Mouse (Mus musculus) CH12.LX (cell line): Measurements from ENCODE around the gene Hist1h3a. TPM values are rescaled to one million over a fixed set of nuclear protein-coding genes. Genes with fewer than 3 reads are reported as not detected.

Experiments
- DNase-seq: peaks from one replicate; pipeline ENCODE4 v3.0.0-alpha.2; 2013; ENCODE audit errors: extremely low read depth
- H3K27ac ChIP-seq: 2 replicates; pipeline ENCODE4 v1.5.1; 2012; ENCODE audit warnings: low read depth, mild to moderate bottlenecking, control low read depth, moderate library complexity; ENCODE audit not compliant: insufficient read depth
- H3K27me3 ChIP-seq: replicated peaks from 2 replicates; pipeline ENCODE3; 2012; ENCODE audit warnings: inconsistent platforms
- H3K36me3 ChIP-seq, 2 experiments: replicated peaks in 1 of 2; 2 replicates each; pipeline versions ENCODE3 to v1.6.1; 2012; ENCODE audit warnings: inconsistent platforms in 1 of 2, low read length in 1 of 2, mild to moderate bottlenecking in 1 of 2, mixed read lengths in 1 of 2, moderate library complexity in 1 of 2; ENCODE audit not compliant: control insufficient read depth in 1 of 2, insufficient read depth in 1 of 2
- H3K4me1 ChIP-seq, 2 experiments: 2 replicates each; pipeline ENCODE4 v1.6.1; 2012; ENCODE audit warnings: inconsistent platforms in 1 of 2, moderate library complexity in 1 of 2; ENCODE audit not compliant: insufficient read depth in 2 of 2, control insufficient read depth in 1 of 2
- H3K4me2 ChIP-seq: 2 replicates; pipeline ENCODE4 v1.6.1; 2012; ENCODE audit warnings: low read depth, mild to moderate bottlenecking, control low read depth; ENCODE audit not compliant: poor library complexity, insufficient read depth, severe bottlenecking
- H3K4me3 ChIP-seq, 3 experiments: fragments of 150-350 bp in 1 of 3; sonication (generic) in 1 of 3; replicated peaks in 1 of 3; 2 replicates each; pipeline versions ENCODE3 to v1.5.1; 2011 to 2012; ENCODE audit warnings: low read depth in 2 of 3, low read length in 2 of 3, mild to moderate bottlenecking in 2 of 3, moderate library complexity in 2 of 3, control low read depth in 1 of 3, improper control_type of control experiment in 1 of 3, inconsistent platforms in 1 of 3, mixed read lengths in 1 of 3; ENCODE audit not compliant: poor library complexity in 1 of 3
- H3K79me2 ChIP-seq: replicated peaks from 2 replicates; pipeline ENCODE4 v1.6.1; 2012; ENCODE audit warnings: mild to moderate bottlenecking, moderate library complexity; ENCODE audit not compliant: control insufficient read depth, poor library complexity, insufficient read depth, severe bottlenecking; ENCODE audit errors: extremely low read depth
- H3K9ac ChIP-seq: 2 replicates; pipeline ENCODE4 v1.6.1; 2012; ENCODE audit warnings: low read depth, mild to moderate bottlenecking, control low read depth, moderate library complexity; ENCODE audit not compliant: insufficient read depth
- H3K9me3 ChIP-seq: replicated peaks from 2 replicates; pipeline ENCODE3; 2012; ENCODE audit warnings: low read length, inconsistent platforms, mixed read lengths
- BHLHE40 ChIP-seq: IDR thresholded peaks from 2 replicates; pipeline ENCODE4 v1.6.1; 2011; ENCODE audit warnings: mild to moderate bottlenecking, low read depth, low read length, improper control_type of control experiment
- CHD1 ChIP-seq: IDR thresholded peaks from 2 replicates; pipeline ENCODE4 v1.6.1; 2012; ENCODE audit warnings: low read depth, low read length, improper control_type of control experiment, inconsistent platforms
- CHD2 ChIP-seq: IDR thresholded peaks from 2 replicates; pipeline ENCODE4 v1.6.1; 2011; ENCODE audit warnings: low read length, improper control_type of control experiment
- CTCF ChIP-seq, 2 experiments: IDR thresholded peaks in 1 of 2; conservative IDR thresholded peaks in 1 of 2; 2 replicates each; pipeline ENCODE4 v1.5.1; 2011 to 2012; ENCODE audit warnings: low read depth in 2 of 2, low read length in 2 of 2, improper control_type of control experiment in 1 of 2, inconsistent platforms in 1 of 2, mild to moderate bottlenecking in 1 of 2, moderate library complexity in 1 of 2
- E2F4 ChIP-seq: IDR thresholded peaks from 2 replicates; pipeline ENCODE4 v1.6.1; 2011; ENCODE audit warnings: low read depth, low read length, improper control_type of control experiment; ENCODE audit not compliant: insufficient replicate concordance
- ELF1 ChIP-seq: IDR thresholded peaks from 2 replicates; pipeline ENCODE4 v1.6.1; 2014; ENCODE audit warnings: low read depth, mild to moderate bottlenecking, inconsistent platforms, low read length, improper control_type of control experiment
- EP300 ChIP-seq: IDR thresholded peaks from 2 replicates; pipeline ENCODE4 v1.6.1; 2011; ENCODE audit warnings: low read length, improper control_type of control experiment
- ETS1 ChIP-seq: conservative IDR thresholded peaks from 2 replicates; pipeline ENCODE4 v1.6.1; 2012; ENCODE audit warnings: low read depth, mild to moderate bottlenecking, inconsistent platforms, low read length, improper control_type of control experiment, moderate library complexity
- GABPA ChIP-seq: IDR thresholded peaks from 2 replicates; pipeline ENCODE4 v1.6.1; 2012; ENCODE audit warnings: low read depth, low read length, improper control_type of control experiment, inconsistent platforms; ENCODE audit not compliant: insufficient replicate concordance
- HCFC1 ChIP-seq: IDR thresholded peaks from 2 replicates; pipeline ENCODE4 v1.6.1; 2012; ENCODE audit warnings: low read depth, mild to moderate bottlenecking, inconsistent platforms, low read length, improper control_type of control experiment
- IRF4 ChIP-seq: IDR thresholded peaks from 2 replicates; pipeline ENCODE4 v1.6.1; 2014; ENCODE audit warnings: low read depth, mild to moderate bottlenecking, inconsistent platforms, low read length, improper control_type of control experiment
- JUN ChIP-seq: IDR thresholded peaks from 2 replicates; pipeline ENCODE4 v1.6.1; 2011; ENCODE audit warnings: low read depth, mild to moderate bottlenecking, low read length, improper control_type of control experiment, moderate library complexity; ENCODE audit not compliant: insufficient read depth
- KAT2A ChIP-seq: IDR thresholded peaks from 2 replicates; pipeline ENCODE4 v1.6.1; 2012; ENCODE audit warnings: low read length, improper control_type of control experiment, inconsistent platforms; ENCODE audit not compliant: insufficient replicate concordance
- MAFK ChIP-seq: IDR thresholded peaks from 2 replicates; pipeline ENCODE4 v1.6.1; 2011; ENCODE audit warnings: low read length, improper control_type of control experiment; ENCODE audit not compliant: insufficient replicate concordance
- MAX ChIP-seq: IDR thresholded peaks from 2 replicates; pipeline ENCODE4 v1.6.1; 2011; ENCODE audit warnings: low read length, improper control_type of control experiment
- MAZ ChIP-seq: IDR thresholded peaks from 2 replicates; pipeline ENCODE4 v1.6.1; 2012; ENCODE audit warnings: low read depth, mild to moderate bottlenecking, inconsistent platforms, low read length, improper control_type of control experiment, moderate library complexity
- MEF2A ChIP-seq: IDR thresholded peaks from 2 replicates; pipeline ENCODE4 v1.6.1; 2014; ENCODE audit warnings: low read depth, mild to moderate bottlenecking, inconsistent platforms, low read length, improper control_type of control experiment, borderline replicate concordance
- MYC ChIP-seq: IDR thresholded peaks from 2 replicates; pipeline ENCODE4 v1.6.1; 2011; ENCODE audit warnings: low read depth, mild to moderate bottlenecking, improper control_type of control experiment, low read length
- NELFE ChIP-seq: IDR thresholded peaks from 2 replicates; pipeline ENCODE4 v1.6.1; 2011; ENCODE audit warnings: low read depth, low read length, improper control_type of control experiment
- NRF1 ChIP-seq: IDR thresholded peaks from 2 replicates; pipeline ENCODE4 v1.6.1; 2014; ENCODE audit warnings: low read depth, mild to moderate bottlenecking, inconsistent platforms, low read length, improper control_type of control experiment, moderate library complexity
- PAX5 ChIP-seq: IDR thresholded peaks from 2 replicates; pipeline ENCODE4 v1.6.1; 2012; ENCODE audit warnings: low read length, inconsistent platforms, mixed read lengths
- POLR2A ChIP-seq: IDR thresholded peaks from 2 replicates; pipeline ENCODE4 v1.6.1; 2011; ENCODE audit warnings: low read depth, mild to moderate bottlenecking, improper control_type of control experiment, low read length
- POLR2AphosphoS2 ChIP-seq: IDR thresholded peaks from 2 replicates; pipeline ENCODE4 v1.6.1; 2011; ENCODE audit warnings: low read depth, low read length, improper control_type of control experiment
- RAD21 ChIP-seq: IDR thresholded peaks from 2 replicates; pipeline ENCODE4 v1.6.1; 2011; ENCODE audit warnings: low read depth, mild to moderate bottlenecking, low read length, improper control_type of control experiment, moderate library complexity
- RCOR1 ChIP-seq: conservative IDR thresholded peaks from 2 replicates; pipeline ENCODE4 v1.6.1; 2012; ENCODE audit warnings: low read depth, mild to moderate bottlenecking, inconsistent platforms, low read length, improper control_type of control experiment
- SIN3A ChIP-seq: IDR thresholded peaks from 2 replicates; pipeline ENCODE4 v1.6.1; 2012; ENCODE audit warnings: low read length, improper control_type of control experiment, inconsistent platforms
- SMC3 ChIP-seq: IDR thresholded peaks from 2 replicates; pipeline ENCODE4 v1.6.1; 2011; ENCODE audit warnings: low read depth, low read length, improper control_type of control experiment
- TBP ChIP-seq: conservative IDR thresholded peaks from 2 replicates; pipeline ENCODE4 v1.6.1; 2011; ENCODE audit warnings: low read depth, low read length, improper control_type of control experiment
- TCF12 ChIP-seq: IDR thresholded peaks from 2 replicates; pipeline ENCODE4 v1.6.1; 2014; ENCODE audit warnings: low read depth, mild to moderate bottlenecking, inconsistent platforms, low read length, improper control_type of control experiment
- UBTF ChIP-seq: IDR thresholded peaks from 2 replicates; pipeline ENCODE4 v1.6.1; 2012; ENCODE audit warnings: low read depth, mild to moderate bottlenecking, inconsistent platforms, low read length, improper control_type of control experiment, moderate library complexity
- USF1 ChIP-seq: IDR thresholded peaks from 2 replicates; pipeline ENCODE4 v1.6.1; 2014; ENCODE audit warnings: low read depth, mild to moderate bottlenecking, inconsistent platforms, low read length, improper control_type of control experiment
- USF2 ChIP-seq: conservative IDR thresholded peaks from 2 replicates; pipeline ENCODE4 v1.6.1; 2011; ENCODE audit warnings: low read depth, low read length, improper control_type of control experiment
- ZC3H11A ChIP-seq: IDR thresholded peaks from 2 replicates; pipeline ENCODE4 v1.6.1; 2012; ENCODE audit warnings: low read depth, mild to moderate bottlenecking, inconsistent platforms, low read length, improper control_type of control experiment
- ZKSCAN1 ChIP-seq: IDR thresholded peaks from 2 replicates; pipeline ENCODE4 v1.6.1; 2012; ENCODE audit warnings: low read depth, inconsistent platforms, low read length, improper control_type of control experiment, borderline replicate concordance
- ZMIZ1 ChIP-seq: IDR thresholded peaks from 2 replicates; pipeline ENCODE4 v1.6.1; 2012; ENCODE audit warnings: low read depth, mild to moderate bottlenecking, inconsistent platforms, low read length, improper control_type of control experiment
- ZNF384 ChIP-seq: IDR thresholded peaks from 2 replicates; pipeline ENCODE4 v1.6.1; 2012; ENCODE audit warnings: low read depth, low read length, improper control_type of control experiment, inconsistent platforms
- dilution Hi-C: fragments of 300-500 bp; cut with MboI; formaldehyde crosslinking; loops from 2 replicates; pipeline ENCODE4 v1.14.3; 2020; ENCODE audit warnings: low sequenced_read_pairs; ENCODE audit not compliant: extremely low pct_unique_long_range_greater_than_20kb, extremely low pct_ligation_motif_present
- in situ Hi-C: fragments of 300-500 bp; cut with MboI; formaldehyde crosslinking; loops from 3 replicates; pipeline ENCODE4 v1.14.3; 2019; ENCODE audit warnings: low sequenced_read_pairs, low pct_ligation_motif_present, low pct_unique_long_range_greater_than_20kb, mixed read lengths
- polyA plus RNA-seq: library from polyadenylated mRNA; unstranded; fragments of >175 nt; gene quantifications from 2 replicates; pipeline ENCODE4 v1.2.1, GENCODE M21; 2012; ENCODE audit warnings: low read depth; ENCODE audit not compliant: insufficient read length
- total RNA-seq, 2 experiments: library from RNA; depleted of rRNA; stranded (reverse); fragments of 300-350 nt in 1 of 2; fragments of >200 nt in 1 of 2; gene quantifications; 2 replicates each; pipeline ENCODE4 v1.2.3; 2012 to 2014

The Hist1h3a gene
- total and polyA plus RNA-seq, 3 experiments: 3.2 to 1,392 (median 78.5) TPM

DNA sequence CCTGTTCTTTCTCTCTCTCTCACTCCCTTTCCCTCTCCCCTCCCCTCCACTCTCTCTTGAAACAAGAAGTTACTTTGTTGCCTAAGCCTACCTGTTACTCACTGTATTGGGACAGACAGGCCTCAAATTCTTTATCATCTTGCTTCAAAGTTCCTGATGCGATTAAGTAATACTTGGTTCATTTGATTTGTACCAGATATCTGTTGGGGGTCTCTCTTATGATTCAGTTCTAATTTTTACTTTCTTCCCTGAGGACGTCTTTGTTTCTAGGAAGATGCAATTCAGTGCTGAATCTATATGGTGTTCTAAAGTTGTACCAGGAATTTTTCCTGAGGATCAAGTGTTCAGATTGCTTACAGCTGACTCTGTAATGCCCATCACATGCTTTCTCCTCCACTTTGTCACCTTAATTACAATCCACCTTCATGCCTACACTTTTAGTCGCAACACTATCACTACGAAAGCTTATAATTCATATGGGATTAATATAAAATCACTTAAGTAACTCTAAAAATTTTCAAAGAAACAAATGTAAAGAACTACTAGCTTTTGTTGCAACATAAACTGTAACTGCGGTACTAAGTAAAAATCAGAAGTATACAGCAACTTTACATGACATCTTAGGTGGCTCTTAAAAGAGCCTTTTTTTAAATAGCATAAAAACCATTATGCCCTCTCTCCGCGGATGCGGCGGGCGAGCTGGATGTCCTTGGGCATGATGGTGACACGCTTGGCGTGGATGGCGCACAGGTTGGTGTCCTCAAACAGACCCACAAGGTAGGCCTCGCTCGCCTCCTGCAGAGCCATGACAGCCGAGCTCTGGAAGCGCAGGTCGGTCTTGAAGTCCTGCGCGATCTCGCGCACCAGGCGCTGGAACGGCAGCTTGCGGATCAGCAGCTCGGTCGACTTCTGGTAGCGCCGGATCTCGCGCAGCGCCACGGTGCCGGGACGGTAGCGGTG, 17.5 kb downstream of the Hist1h3a start:
- H3K79me2 ChIP-seq: no peaks in the 10 kb centered on the region
- H3K4me3 ChIP-seq: peak overlapping the region; percentile 13 to 47 (median 33)
- H3K27ac ChIP-seq: peak overlapping the region; percentile 85
- dilution Hi-C loops: loop anchor here (10.0 kb wide), 1 partner anchor 50 kb away; the partner anchor contains the start of genes Hist1h1t and Hist1h4c
- H3K9me3 ChIP-seq: no peaks in the 10 kb centered on the region
- H3K9ac ChIP-seq: peak overlapping the region; percentile 74; the same call in 1 of the 2 replicates
- no peaks in the 10 kb centered on the region for H3K27me3 ChIP-seq
- no peaks in the 10 kb centered on the region for H3K36me3 ChIP-seq
- in situ Hi-C loops: no loop called here
- DNase-seq: no peak
- H3K4me1 ChIP-seq: peaks cover 3 to 38% of the 10 kb centered on the region in 2 experiments; a peak in 3 of 4 replicates
- H3K4me2 ChIP-seq: peak overlapping the region; percentile 74; the same call in 1 of the 2 replicates
- TF ChIP-seq PAX5: no peak
- no peak for TF ChIP-seq ZNF384
- no peak for TF ChIP-seq ZC3H11A
- peak; percentile 99 for TF ChIP-seq ZMIZ1
- peak; percentile 95 for TF ChIP-seq CHD1
- TF ChIP-seq ZKSCAN1: no peak
- peak; percentile 12; the same call in 1 of the 2 replicates for TF ChIP-seq USF2
- TF ChIP-seq SIN3A: peak; percentile 84; the same call in 1 of the 2 replicates
- 0 out of 2 replicates have a peak, but pooled peaks have one; percentile 22 for TF ChIP-seq JUN
- peak; percentile 100 for TF ChIP-seq POLR2AphosphoS2
- no peak for TF ChIP-seq NRF1
- TF ChIP-seq GABPA: no peak
- TF ChIP-seq TBP: peak; percentile 46; the same call in 1 of the 2 replicates
- TF ChIP-seq UBTF: 0 out of 2 replicates have a peak, but pooled peaks have one; percentile 94
- TF ChIP-seq EP300: no peak
- TF ChIP-seq NELFE: peak; percentile 82; the same call in 1 of the 2 replicates
- peak; percentile 49; the same call in 1 of the 2 replicates for TF ChIP-seq ETS1
- no peak for TF ChIP-seq BHLHE40
- TF ChIP-seq MAFK: peak; percentile 41; the same call in 1 of the 2 replicates
- TF ChIP-seq KAT2A: 0 out of 2 replicates have a peak, but pooled peaks have one; percentile 44
- no peak; the same call in 1 of the 2 replicates for TF ChIP-seq MYC
- peak; percentile 66; the same call in 1 of the 2 replicates for TF ChIP-seq MAZ
- peak; percentile 8 for TF ChIP-seq SMC3
- peak; percentile 39; the same call in 1 of the 2 replicates for TF ChIP-seq HCFC1
- TF ChIP-seq CHD2: peak; percentile 79
- no peak for TF ChIP-seq IRF4
- no peak for TF ChIP-seq TCF12
- TF ChIP-seq RAD21: no peak
- TF ChIP-seq E2F4: 0 out of 2 replicates have a peak, but pooled peaks have one; percentile 3
- peak; percentile 97 for TF ChIP-seq RCOR1
- TF ChIP-seq POLR2A: peak; percentile 58; the same call in 1 of the 2 replicates
- TF ChIP-seq CTCF (conservative IDR thresholded peaks at IDR 0.05 in 1 of 2, IDR thresholded peaks at IDR 0.05 in 1 of 2; ENCODE audit: low read depth in 2 of 2, low read length in 2 of 2): no peak
- TF ChIP-seq ELF1: no peak
- TF ChIP-seq USF1: no peak
- no peak for TF ChIP-seq MAX
- 0 out of 2 replicates have a peak, but pooled peaks have one; percentile 11 for TF ChIP-seq MEF2A
